Mouse (Mus musculus) liver, adult 2 months (tissue): ENCODE data around the gene Snapc2.
"Not testable (repeated sequence)": the region's sequence is repeated elsewhere in the genome, so short reads cannot be mapped to it uniquely, and the experiment has no call there.

ENCODE experiments used
- CTCF ChIP-seq: fragments of 200-500 bp; IDR thresholded peaks from 2 replicates; pipeline ENCODE4 v1.5.1; 2011; ENCODE audit warnings: low read depth, low read length, control low read depth
- POLR2A ChIP-seq: fragments of 200-500 bp; IDR thresholded peaks from 2 replicates; pipeline ENCODE4 v1.6.1; 2011; ENCODE audit warnings: low read length, control low read depth; ENCODE audit not compliant: insufficient read depth; ENCODE audit errors: extremely low read depth

DNA sequence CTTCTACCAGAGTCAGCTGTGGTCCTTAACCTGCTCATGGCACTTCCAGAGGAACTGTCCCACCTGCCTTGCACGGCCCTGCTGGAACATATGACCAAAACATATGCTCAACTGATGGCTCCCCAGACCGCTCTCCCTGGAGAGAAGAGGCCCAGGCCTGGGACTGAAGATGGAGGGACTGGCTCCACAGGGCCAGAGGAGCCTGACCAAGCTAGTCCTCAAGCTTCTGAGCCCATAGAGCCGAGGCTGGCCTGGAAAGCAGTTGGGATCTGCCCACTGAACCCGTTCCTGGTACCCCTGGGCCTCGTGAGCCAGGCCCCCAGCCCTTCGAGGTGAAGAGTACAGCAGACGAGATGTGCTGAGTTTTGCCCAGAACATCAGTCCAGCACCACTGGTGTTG, 2.6 kb downstream of the Snapc2 start:
- not testable (repeated sequence) for TF ChIP-seq CTCF, POLR2A
